Mouse (Mus musculus): ENCODE data around the gene Ocel1. TPM values are rescaled to one million over a fixed set of nuclear protein-coding genes. Genes with fewer than 3 reads are reported as not detected.
A peak's percentile ranks its signal among the peaks of the same experiment; 100 is the strongest.

The Ocel1 gene
- polyA plus RNA-seq, 1 experiment from 2014 or later = 5.7 TPM

- H3K9me3 ChIP-seq (replicated peaks) = no peaks in the 10 kb centered on the region
- H3K36me3 ChIP-seq = peaks cover 41% of the 10 kb centered on the region
- H3K27me3 ChIP-seq (replicated peaks) = no peaks in the 10 kb centered on the region
- H3K4me1 ChIP-seq (replicated peaks) = peaks cover 18% of the 10 kb centered on the region
- peak within 1 kb of the TSS; percentile 71 for H3K4me3 ChIP-seq
- 16% methylated on average over 33 of the region's 33 CpGs for WGBS
- H3K4me2 ChIP-seq = peak within 1 kb of the TSS; percentile 79
- peak within 1 kb of the TSS; percentile 80 for H3K9ac ChIP-seq
- ATAC-seq (ENCODE audit: insufficient number of reproducible peaks, low FRiP score) = peak; percentile 91
- H3K27ac ChIP-seq (ENCODE audit: poor library complexity, severe bottlenecking) = no peak within 1 kb of the TSS
Observed at GRCm38 (mm10) chr8:71405401-71406098, 34.5 kb downstream of the Ocel1 start, which contains the start of gene Ankle1. Gene Ankle1, plus strand, starts transcription at chr8:71406010.

- peaks cover 36% of the 10 kb centered on the region for H3K36me3 ChIP-seq
- under 1% methylated on average over 55 of the region's 55 CpGs for WGBS
Observed at GRCm38 (mm10) chr8:71406099-71407015, 35.3 kb downstream of the Ocel1 start.

DNA sequence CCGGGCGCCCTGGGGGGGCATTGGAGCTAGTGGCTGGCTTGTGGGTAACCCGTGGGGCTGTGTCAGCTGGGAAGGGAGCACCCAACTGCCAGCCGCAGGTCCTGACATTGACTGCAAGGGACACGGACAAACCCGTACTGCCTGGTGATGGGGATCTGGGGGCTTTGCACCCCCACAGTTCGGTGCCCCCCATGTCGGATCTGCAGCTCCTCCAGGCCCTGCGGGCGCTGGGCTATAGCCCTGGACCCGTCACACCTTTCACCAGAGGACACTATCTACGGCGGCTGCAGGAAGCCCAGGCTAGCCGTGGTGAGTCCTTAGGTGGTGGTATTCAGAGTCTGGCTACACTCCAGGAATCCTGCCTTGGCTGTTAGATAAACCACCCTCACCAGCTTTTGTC, 36.3 kb downstream of the Ocel1 start:
- H3K36me3 ChIP-seq = peaks cover 36% of the 10 kb centered on the region
- no peak overlapping the region for H3K4me3 ChIP-seq
- H3K4me2 ChIP-seq = 0 out of 2 replicates have a peak overlapping the region, but pooled peaks have one; percentile 79
- H3K4me1 ChIP-seq (replicated peaks) = peaks cover 18% of the 10 kb centered on the region
- ATAC-seq (ENCODE audit: insufficient number of reproducible peaks, low FRiP score) = no peak
- H3K9me3 ChIP-seq (replicated peaks) = no peaks in the 10 kb centered on the region
- H3K9ac ChIP-seq = peak overlapping the region; percentile 7; the same call in 1 of the 2 replicates
- H3K27ac ChIP-seq (ENCODE audit: poor library complexity, severe bottlenecking) = no peak overlapping the region
- no peaks in the 10 kb centered on the region for H3K27me3 ChIP-seq (replicated peaks)
- WGBS = 88% methylated on average over 14 of the region's 14 CpGs

More at GRCm38 (mm10) chr8:71406099-71407015, 35.3 kb downstream of the Ocel1 start:
- ATAC-seq (ENCODE audit: insufficient number of reproducible peaks, low FRiP score) = peak; percentile 78
- Histone ChIP-seq H3K4me3 (peak overlapping the region; percentile 71), H3K9ac (peak overlapping the region; percentile 80), H3K4me1 (replicated peaks) (peaks cover 18% of the 10 kb centered on the region), H3K27me3 (replicated peaks) (no peaks in the 10 kb centered on the region), H3K9me3 (replicated peaks) (no peaks in the 10 kb centered on the region), H3K4me2 (peak overlapping the region; percentile 79), H3K27ac (ENCODE audit: poor library complexity, severe bottlenecking) (no peak overlapping the region)

DNA sequence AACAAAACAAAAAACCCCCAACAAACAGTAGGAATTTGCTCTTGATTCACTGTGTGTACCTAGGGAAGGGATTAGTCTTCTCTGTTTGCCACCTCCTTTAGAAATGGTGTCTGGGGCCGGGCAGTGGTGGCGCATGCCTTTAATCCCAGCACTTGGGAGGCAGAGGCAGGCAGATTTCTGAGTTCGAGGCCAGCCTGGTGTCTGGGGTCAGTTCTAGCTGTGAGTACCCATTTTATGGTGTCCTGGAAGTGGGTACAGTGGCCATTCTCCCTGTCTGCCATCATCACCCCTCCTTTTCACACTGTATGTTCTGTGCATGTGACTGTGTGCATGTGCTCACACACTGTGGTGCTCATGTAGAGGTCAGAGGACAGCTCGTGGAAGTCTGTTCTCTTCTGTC, 37.1 kb downstream of the Ocel1 start:
- H3K27ac ChIP-seq (ENCODE audit: poor library complexity, severe bottlenecking) = no peak overlapping the region

GRCm38 (mm10) chr8:71411535-71412273, 40.6 kb downstream of the Ocel1 start:
- WGBS = 42% methylated on average over 11 of the region's 11 CpGs
- peaks cover 10% of the 10 kb centered on the region for H3K4me1 ChIP-seq (replicated peaks)
- H3K27ac ChIP-seq (ENCODE audit: poor library complexity, severe bottlenecking) = no peak overlapping the region
- no peak overlapping the region for H3K9ac ChIP-seq
- H3K27me3 ChIP-seq (replicated peaks) = no peaks in the 10 kb centered on the region
- H3K4me3 ChIP-seq = no peak overlapping the region
- H3K9me3 ChIP-seq (replicated peaks) = no peaks in the 10 kb centered on the region
- no peak for ATAC-seq (ENCODE audit: insufficient number of reproducible peaks, low FRiP score)
- peaks cover 32% of the 10 kb centered on the region for H3K36me3 ChIP-seq
- no peak overlapping the region for H3K4me2 ChIP-seq

More for the DNA sequence above, 37.1 kb downstream of the Ocel1 start:
- H3K9ac ChIP-seq = no peak overlapping the region
- H3K4me1 ChIP-seq (replicated peaks) = peaks cover 18% of the 10 kb centered on the region
- H3K27me3 ChIP-seq (replicated peaks) = no peaks in the 10 kb centered on the region
- H3K4me2 ChIP-seq = no peak overlapping the region
- no peak for ATAC-seq (ENCODE audit: insufficient number of reproducible peaks, low FRiP score)
- no peak overlapping the region for H3K4me3 ChIP-seq
- peaks cover 33% of the 10 kb centered on the region for H3K36me3 ChIP-seq
- WGBS = 92% methylated on average over 4 of the region's 4 CpGs
- H3K9me3 ChIP-seq (replicated peaks) = no peaks in the 10 kb centered on the region

DNA sequence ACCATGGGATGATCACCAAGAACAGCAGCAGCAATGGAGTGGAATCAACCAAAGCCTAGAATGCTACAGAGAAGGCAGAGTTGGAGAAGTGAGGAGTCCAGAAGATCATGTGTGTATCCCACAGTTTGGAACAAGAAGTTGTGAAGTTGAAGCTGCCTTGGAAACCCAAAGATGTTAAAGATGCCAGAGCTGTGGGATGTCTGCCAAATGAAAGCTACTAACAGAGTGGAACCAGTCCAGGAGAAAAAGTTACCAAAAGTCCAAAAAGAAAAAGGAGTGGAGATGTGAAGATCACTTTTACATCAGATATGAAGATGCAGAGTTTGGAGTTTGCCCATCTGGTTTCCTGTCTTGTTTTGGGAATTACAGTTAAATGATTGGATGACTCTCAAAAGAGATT, 51.0 kb downstream of the Ocel1 start:
- no peak overlapping the region for H3K4me2 ChIP-seq
- H3K9ac ChIP-seq = no peak overlapping the region
- no peaks in the 10 kb centered on the region for H3K36me3 ChIP-seq
- no peaks in the 10 kb centered on the region for H3K4me1 ChIP-seq (replicated peaks)
- H3K9me3 ChIP-seq (replicated peaks) = peaks cover 32% of the 10 kb centered on the region
- no peak overlapping the region for H3K4me3 ChIP-seq
- H3K27me3 ChIP-seq (replicated peaks) = no peaks in the 10 kb centered on the region; the same call in 1 of the 2 replicates
- no peak for ATAC-seq (ENCODE audit: insufficient number of reproducible peaks, low FRiP score)
- no peak overlapping the region for H3K27ac ChIP-seq (ENCODE audit: poor library complexity, severe bottlenecking)

Other genes starting within 250 kb of the Ocel1 start
- 28.1 and 29.1 TPM in 2 replicates for gene Myo9b, start 98.6 kb upstream of the Ocel1 start, polyA plus RNA-seq (2016; fragmentation: Nextera tagmentation; extraction: Ambion mirVana)
- 131 and 132 TPM in 2 replicates for gene Haus8, start 98.4 kb upstream of the Ocel1 start, polyA plus RNA-seq (2016; fragmentation: Nextera tagmentation; extraction: Ambion mirVana)
- gene Use1, start 4.5 kb upstream of the Ocel1 start, polyA plus RNA-seq (2016; fragmentation: Nextera tagmentation; extraction: Ambion mirVana) = 68.6 and 69.9 TPM in 2 replicates
- gene Nr2f6, start 10.7 kb downstream of the Ocel1 start, polyA plus RNA-seq (2016; fragmentation: Nextera tagmentation; extraction: Ambion mirVana) = 63.6 and 64.3 TPM in 2 replicates
- 4.8 and 6.1 TPM in 2 replicates for gene Ushbp1, start 24.5 kb downstream of the Ocel1 start, polyA plus RNA-seq (2016; fragmentation: Nextera tagmentation; extraction: Ambion mirVana)
- 77.6 and 94.2 TPM in 2 replicates for gene Babam1, start 25.6 kb downstream of the Ocel1 start, polyA plus RNA-seq (2016; fragmentation: Nextera tagmentation; extraction: Ambion mirVana)
- 28.8 and 30.2 TPM in 2 replicates for gene Ankle1, start 34.7 kb downstream of the Ocel1 start, polyA plus RNA-seq (2016; fragmentation: Nextera tagmentation; extraction: Ambion mirVana)
- gene Abhd8, start 92.4 kb downstream of the Ocel1 start, polyA plus RNA-seq (2016; fragmentation: Nextera tagmentation; extraction: Ambion mirVana) = 35.4 and 36.7 TPM in 2 replicates
- 172 and 175 TPM in 2 replicates for gene Mrpl34, start 93.7 kb downstream of the Ocel1 start, polyA plus RNA-seq (2016; fragmentation: Nextera tagmentation; extraction: Ambion mirVana)
- 85.4 and 89.9 TPM in 2 replicates for gene Dda1, start 97.9 kb downstream of the Ocel1 start, polyA plus RNA-seq (2016; fragmentation: Nextera tagmentation; extraction: Ambion mirVana)
- gene Ano8, start 114.7 kb downstream of the Ocel1 start, polyA plus RNA-seq (2016; fragmentation: Nextera tagmentation; extraction: Ambion mirVana) = 2.7 and 3.8 TPM in 2 replicates
- gene Gtpbp3, start 116.8 kb downstream of the Ocel1 start, polyA plus RNA-seq (2016; fragmentation: Nextera tagmentation; extraction: Ambion mirVana) = 11.6 and 12.8 TPM in 2 replicates
- gene Plvap, start 140.5 kb downstream of the Ocel1 start, polyA plus RNA-seq (2016; fragmentation: Nextera tagmentation; extraction: Ambion mirVana) = 184 and 202 TPM in 2 replicates
- 0.83 and 1.4 TPM in 2 replicates for gene Ccdc194, start 154.4 kb downstream of the Ocel1 start, polyA plus RNA-seq (2016; fragmentation: Nextera tagmentation; extraction: Ambion mirVana)
- gene Bst2, start 166.2 kb downstream of the Ocel1 start, polyA plus RNA-seq (2016; fragmentation: Nextera tagmentation; extraction: Ambion mirVana) = 25.6 and 28.8 TPM in 2 replicates
- gene Mvb12a, start 171.6 kb downstream of the Ocel1 start, polyA plus RNA-seq (2016; fragmentation: Nextera tagmentation; extraction: Ambion mirVana) = 51.8 and 53.4 TPM in 2 replicates
- 0.28 and 0.58 TPM in 2 replicates for gene Tmem221, start 187.6 kb downstream of the Ocel1 start, polyA plus RNA-seq (2016; fragmentation: Nextera tagmentation; extraction: Ambion mirVana)
- gene Nxnl1, start 195.3 kb downstream of the Ocel1 start, polyA plus RNA-seq (2016; fragmentation: Nextera tagmentation; extraction: Ambion mirVana) = not detected in 2 replicates
- 21.2 and 22.6 TPM in 2 replicates for gene Slc27a1, start 197.6 kb downstream of the Ocel1 start, polyA plus RNA-seq (2016; fragmentation: Nextera tagmentation; extraction: Ambion mirVana)
- gene Pgls, start 220.9 kb downstream of the Ocel1 start, polyA plus RNA-seq (2016; fragmentation: Nextera tagmentation; extraction: Ambion mirVana) = 178 and 179 TPM in 2 replicates
- 2.2 and 2.4 TPM in 2 replicates for gene Fam129c, start 226.3 kb downstream of the Ocel1 start, polyA plus RNA-seq (2016; fragmentation: Nextera tagmentation; extraction: Ambion mirVana)
- gene Colgalt1, start 239.7 kb downstream of the Ocel1 start, polyA plus RNA-seq (2016; fragmentation: Nextera tagmentation; extraction: Ambion mirVana) = 60.7 and 61.4 TPM in 2 replicates